Mouse (Mus musculus): ENCODE results near the gene Hspb11. TPM values are rescaled to one million over a fixed set of nuclear protein-coding genes. Genes with fewer than 3 reads are reported as not detected.

Gene Hspb11
- polyA plus RNA-seq, 1 experiment from 2014 or later, result 34.5 TPM

- Histone ChIP-seq H3K36me3 (replicated peaks) (no peaks in the 10 kb centered on the region), H3K9me3 (no peaks in the 10 kb centered on the region), H3K4me2 (no peak overlapping the region), H3K27me3 (replicated peaks) (no peaks in the 10 kb centered on the region), H3K4me1 (peaks cover 6% of the 10 kb centered on the region), H3K9ac (no peak overlapping the region), H3K4me3 (no peak overlapping the region), H3K27ac (no peak overlapping the region)
- ATAC-seq (replicated peaks), result no peak
- WGBS, result 88% methylated on average over 4 of the region's 4 CpGs
These were observed 20.3 kb downstream of the Hspb11 start for GRCm38 (mm10) chr4:107273683-107274082.

GRCm38 (mm10) chr4:107274511-107274910, 21.1 kb downstream of the Hspb11 start:
- Histone ChIP-seq H3K4me1 (peaks cover 9% of the 10 kb centered on the region), H3K4me3 (no peak overlapping the region), H3K9ac (no peak overlapping the region), H3K27ac (no peak overlapping the region), H3K9me3 (no peaks in the 10 kb centered on the region), H3K4me2 (no peak overlapping the region), H3K36me3 (replicated peaks) (no peaks in the 10 kb centered on the region), H3K27me3 (replicated peaks) (no peaks in the 10 kb centered on the region)
- 86% methylated on average over 5 of the region's 5 CpGs for WGBS
- no peak for ATAC-seq (replicated peaks)

- no peaks in the 10 kb centered on the region for H3K9me3 ChIP-seq
- no peak overlapping the region for H3K4me2 ChIP-seq
- H3K9ac ChIP-seq, result no peak overlapping the region
- H3K4me1 ChIP-seq, result peaks cover 9% of the 10 kb centered on the region
- no peaks in the 10 kb centered on the region for H3K27me3 ChIP-seq (replicated peaks)
- no peak for ATAC-seq (replicated peaks)
- H3K36me3 ChIP-seq (replicated peaks), result 0 out of 2 replicates have a peak, but pooled peaks cover 3% of the 10 kb centered on the region
- H3K27ac ChIP-seq, result peak overlapping the region; percentile 32
- no peak overlapping the region for H3K4me3 ChIP-seq
- WGBS, result 4% methylated on average over 8 of the region's 8 CpGs
These were observed 24.9 kb downstream of the Hspb11 start for GRCm38 (mm10) chr4:107278188-107278707.

GRCm38 (mm10) chr4:107280843-107281475, 27.6 kb downstream of the Hspb11 start:
- Histone ChIP-seq H3K9ac (no peak overlapping the region), H3K9me3 (no peaks in the 10 kb centered on the region), H3K4me1 (peaks cover 9% of the 10 kb centered on the region), H3K4me2 (no peak overlapping the region), H3K4me3 (no peak overlapping the region), H3K36me3 (replicated peaks) (0 out of 2 replicates have a peak, but pooled peaks cover 3% of the 10 kb centered on the region), H3K27ac (no peak overlapping the region), H3K27me3 (replicated peaks) (no peaks in the 10 kb centered on the region)
- ATAC-seq (replicated peaks), result no peak
- WGBS, result 80% methylated on average over 7 of the region's 7 CpGs

DNA sequence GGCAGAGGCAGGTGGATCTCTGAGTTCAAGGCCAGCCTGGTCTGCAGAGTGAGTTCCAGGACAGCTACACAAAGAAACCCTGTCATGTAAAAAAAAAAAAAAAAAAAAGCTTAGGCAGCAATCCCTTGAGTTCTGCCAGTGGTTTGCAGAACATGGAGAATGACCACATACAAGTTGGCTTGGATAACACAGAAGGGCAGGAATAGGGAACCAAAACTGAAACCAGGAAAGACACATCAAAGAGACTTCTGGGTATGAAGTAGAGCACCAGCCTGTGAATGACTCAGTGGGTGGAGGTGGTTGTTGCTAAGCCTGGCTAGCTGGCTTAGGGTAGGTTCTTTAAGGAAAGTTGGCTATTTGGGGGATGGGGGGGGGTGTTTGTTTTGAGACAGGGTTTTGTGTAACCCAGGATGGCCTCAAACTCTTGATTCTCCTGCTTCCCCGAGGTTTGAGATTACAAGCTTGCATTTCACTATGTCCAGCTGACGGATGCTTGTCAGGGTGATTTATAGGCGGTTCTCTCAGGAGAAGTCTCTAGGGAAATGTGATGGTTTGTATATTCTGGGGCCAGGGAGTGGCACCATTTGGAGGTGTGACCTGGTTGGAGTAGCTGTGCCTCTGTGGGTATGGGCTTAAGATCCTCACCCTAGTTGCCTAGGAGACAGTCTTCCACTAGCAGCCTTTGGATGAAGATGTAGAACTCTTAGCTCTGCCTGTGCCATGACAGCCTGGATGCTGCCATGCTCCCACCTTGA, 32.2 kb downstream of the Hspb11 start:
- Histone ChIP-seq H3K36me3 (replicated peaks) (no peaks in the 10 kb centered on the region), H3K9me3 (no peaks in the 10 kb centered on the region), H3K9ac (no peak overlapping the region), H3K27me3 (replicated peaks) (no peaks in the 10 kb centered on the region), H3K4me1 (no peaks in the 10 kb centered on the region), H3K4me3 (no peak overlapping the region), H3K27ac (no peak overlapping the region), H3K4me2 (no peak overlapping the region)
- WGBS, result 87% methylated on average over 3 of the region's 3 CpGs
- ATAC-seq (replicated peaks), result no peak

DNA sequence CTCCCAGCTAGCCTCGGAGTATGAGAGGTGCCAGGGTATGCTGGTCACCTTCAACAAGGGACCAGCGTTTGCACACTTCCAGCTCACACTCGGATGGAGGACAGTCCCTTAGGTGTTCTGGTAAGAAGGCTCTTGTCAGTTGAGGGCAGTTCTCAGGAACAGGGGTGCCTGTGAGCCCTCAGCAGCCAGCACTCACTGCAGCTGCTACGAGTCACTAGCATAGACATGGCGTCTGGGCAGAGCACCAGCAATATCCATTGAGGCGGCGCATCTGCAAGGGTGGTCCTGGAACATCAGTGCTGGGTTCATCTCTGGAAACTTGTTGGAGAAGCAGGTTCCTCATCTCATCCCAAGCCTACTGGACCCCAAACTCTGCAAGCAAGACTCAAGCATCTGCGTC, 33.0 kb downstream of the Hspb11 start:
- no peaks in the 10 kb centered on the region for H3K27me3 ChIP-seq (replicated peaks)
- no peak overlapping the region for H3K27ac ChIP-seq
- no peak overlapping the region for H3K4me2 ChIP-seq
- no peaks in the 10 kb centered on the region for H3K36me3 ChIP-seq (replicated peaks)
- H3K9ac ChIP-seq, result no peak overlapping the region
- no peak overlapping the region for H3K4me3 ChIP-seq
- WGBS, result 93% methylated on average over 8 of the region's 8 CpGs
- no peaks in the 10 kb centered on the region for H3K4me1 ChIP-seq
- no peak for ATAC-seq (replicated peaks)
- H3K9me3 ChIP-seq, result no peaks in the 10 kb centered on the region

GRCm38 (mm10) chr4:107287517-107287916, 34.1 kb downstream of the Hspb11 start:
- Histone ChIP-seq H3K27me3 (replicated peaks) (no peaks in the 10 kb centered on the region), H3K36me3 (replicated peaks) (no peaks in the 10 kb centered on the region), H3K4me3 (no peak overlapping the region), H3K27ac (no peak overlapping the region), H3K9ac (no peak overlapping the region), H3K4me2 (no peak overlapping the region), H3K9me3 (no peaks in the 10 kb centered on the region), H3K4me1 (no peaks in the 10 kb centered on the region)
- no peak for ATAC-seq (replicated peaks)
- WGBS, result 83% methylated on average over 2 of the region's 2 CpGs

- H3K4me3 ChIP-seq, result no peak overlapping the region
- H3K9me3 ChIP-seq, result no peaks in the 10 kb centered on the region
- no peak overlapping the region for H3K4me2 ChIP-seq
- H3K27me3 ChIP-seq (replicated peaks), result no peaks in the 10 kb centered on the region
- H3K9ac ChIP-seq, result no peak overlapping the region
- no peak overlapping the region for H3K27ac ChIP-seq
- H3K36me3 ChIP-seq (replicated peaks), result no peaks in the 10 kb centered on the region
- 83% methylated on average over 7 of the region's 7 CpGs for WGBS
- no peak for ATAC-seq (replicated peaks)
- H3K4me1 ChIP-seq, result no peaks in the 10 kb centered on the region
These were observed 38.3 kb downstream of the Hspb11 start for GRCm38 (mm10) chr4:107291611-107292272.

DNA sequence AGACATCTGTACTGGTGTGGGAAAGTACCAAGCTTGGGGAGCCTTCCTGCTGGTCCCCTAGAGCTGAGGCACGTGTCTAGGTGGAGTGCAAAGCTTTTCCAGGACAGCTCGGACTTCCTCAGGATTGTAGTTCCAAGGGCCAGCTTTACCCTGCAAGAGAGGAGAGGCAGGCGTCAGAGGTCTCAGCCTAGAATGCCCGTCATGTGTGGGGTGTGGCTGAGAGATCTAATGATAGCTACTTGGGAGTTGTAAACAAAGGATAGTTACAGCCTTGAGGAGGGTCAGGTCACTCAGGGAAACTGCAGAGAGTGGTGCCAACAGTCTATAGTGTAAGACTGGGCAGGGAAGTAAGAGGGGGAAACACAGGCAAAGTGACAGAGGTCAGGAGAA, 38.9 kb downstream of the Hspb11 start:
- Histone ChIP-seq H3K36me3 (replicated peaks) (no peaks in the 10 kb centered on the region), H3K9me3 (no peaks in the 10 kb centered on the region), H3K4me3 (no peak overlapping the region), H3K9ac (no peak overlapping the region), H3K4me1 (no peaks in the 10 kb centered on the region), H3K27me3 (replicated peaks) (no peaks in the 10 kb centered on the region), H3K4me2 (no peak overlapping the region), H3K27ac (no peak overlapping the region)
- 72% methylated on average over 4 of the region's 4 CpGs for WGBS
- no peak for ATAC-seq (replicated peaks)

DNA sequence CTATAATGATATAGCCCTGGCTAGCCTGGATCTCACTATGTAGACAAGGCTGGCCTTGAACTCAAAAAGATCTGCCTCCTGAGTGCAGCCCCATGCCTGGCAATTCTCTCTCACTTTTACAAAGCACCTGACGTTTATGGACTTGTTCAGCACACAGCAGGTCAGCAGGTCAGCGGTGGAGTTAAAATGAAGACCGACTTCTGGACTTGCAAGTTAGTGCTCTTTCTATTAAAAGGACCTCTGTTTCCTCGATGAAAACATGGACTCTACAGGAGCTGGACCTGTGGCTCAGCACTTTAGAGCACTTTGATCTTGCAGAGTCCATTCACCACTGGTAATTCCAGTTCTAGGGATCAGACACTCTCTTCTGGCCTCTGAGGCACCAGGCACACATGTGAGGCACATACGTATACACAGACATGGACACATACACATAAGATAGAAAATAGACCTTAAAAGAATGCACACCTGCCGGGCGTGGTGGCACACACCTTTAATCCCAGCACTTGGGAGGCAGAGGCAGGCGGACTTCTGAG, 44.7 kb downstream of the Hspb11 start:
- Histone ChIP-seq H3K9ac (no peak overlapping the region), H3K36me3 (replicated peaks) (no peaks in the 10 kb centered on the region), H3K27me3 (replicated peaks) (no peaks in the 10 kb centered on the region), H3K4me3 (no peak overlapping the region), H3K4me1 (no peaks in the 10 kb centered on the region), H3K4me2 (no peak overlapping the region), H3K9me3 (no peaks in the 10 kb centered on the region), H3K27ac (no peak overlapping the region)
- ATAC-seq (replicated peaks), result no peak
- WGBS, result 88% methylated on average over 8 of the region's 8 CpGs

GRCm38 (mm10) chr4:107299779-107300340, 46.5 kb downstream of the Hspb11 start:
- Histone ChIP-seq H3K27ac (no peak overlapping the region), H3K4me2 (no peak overlapping the region), H3K36me3 (replicated peaks) (no peaks in the 10 kb centered on the region), H3K4me1 (no peaks in the 10 kb centered on the region), H3K9ac (no peak overlapping the region), H3K4me3 (no peak overlapping the region), H3K9me3 (no peaks in the 10 kb centered on the region), H3K27me3 (replicated peaks) (no peaks in the 10 kb centered on the region)
- 82% methylated on average over 7 of the region's 7 CpGs for WGBS
- ATAC-seq (replicated peaks), result no peak

- Histone ChIP-seq H3K9ac (no peak overlapping the region), H3K36me3 (replicated peaks) (no peaks in the 10 kb centered on the region), H3K4me1 (no peaks in the 10 kb centered on the region), H3K27ac (no peak overlapping the region), H3K4me2 (no peak overlapping the region), H3K9me3 (no peaks in the 10 kb centered on the region), H3K27me3 (replicated peaks) (no peaks in the 10 kb centered on the region), H3K4me3 (no peak overlapping the region)
- WGBS, result 78% methylated on average over 4 of the region's 4 CpGs
- ATAC-seq (replicated peaks), result no peak
These were observed 47.0 kb downstream of the Hspb11 start for GRCm38 (mm10) chr4:107300371-107300770.
